Mouse (Mus musculus) megakaryocyte, embryonic 14.5 days (primary cell): Measurements from ENCODE around the gene Pdp2. TPM values are rescaled to one million over a fixed set of nuclear protein-coding genes. Genes with fewer than 3 reads are reported as not detected.
"Not testable (repeated sequence)": the region's sequence is repeated elsewhere in the genome, so short reads cannot be mapped to it uniquely, and the experiment has no call there.

Experiments used
- H3K27me3 ChIP-seq: replicated peaks from 2 replicates; pipeline ENCODE3; 2012; ENCODE audit warnings: inconsistent platforms
- H3K36me3 ChIP-seq: replicated peaks from 2 replicates; pipeline ENCODE3; 2012; ENCODE audit warnings: low read length, inconsistent platforms, mixed read lengths
- H3K4me1 ChIP-seq: 2 replicates; pipeline ENCODE4 v1.6.1; 2012; ENCODE audit warnings: inconsistent platforms
- H3K4me3 ChIP-seq: replicated peaks from 2 replicates; pipeline ENCODE3; 2012; ENCODE audit warnings: moderate library complexity, mild to moderate bottlenecking, inconsistent platforms
- H3K9me3 ChIP-seq: 2 replicates; pipeline ENCODE4 v1.6.1; 2012; ENCODE audit warnings: inconsistent platforms
- FLI1 ChIP-seq: IDR thresholded peaks from 2 replicates; pipeline ENCODE4 v1.6.1; 2012; ENCODE audit warnings: low read length, inconsistent platforms, mixed read lengths
- GATA1 ChIP-seq: IDR thresholded peaks from 3 replicates; pipeline ENCODE4 v1.6.1; 2012; ENCODE audit warnings: mixed read lengths, low read length, inconsistent platforms, borderline replicate concordance
- polyA plus RNA-seq: library from polyadenylated mRNA; stranded (reverse); fragments of >175 nt; gene quantifications from 2 replicates; pipeline ENCODE4 v1.2.3, GENCODE M21; 2012; ENCODE audit warnings: low replicate concordance; ENCODE audit not compliant: insufficient read depth

The Pdp2 gene
- polyA plus RNA-seq, 1 experiment: 1.3 TPM

GRCm38 (mm10) chr8:104631975-104632374, 40.7 kb downstream of the Pdp2 start:
- peaks cover 6% of the 10 kb centered on the region for H3K27me3 ChIP-seq
- TF ChIP-seq GATA1 (no peak), FLI1 (no peak)
- H3K4me1 ChIP-seq: peaks cover 61% of the 10 kb centered on the region
- H3K4me3 ChIP-seq: no peak overlapping the region
- H3K9me3 ChIP-seq: no peaks in the 10 kb centered on the region
- H3K36me3 ChIP-seq: peaks cover 35% of the 10 kb centered on the region

- H3K27me3 ChIP-seq: peaks cover 6% of the 10 kb centered on the region
- peaks cover 40% of the 10 kb centered on the region for H3K36me3 ChIP-seq
- peaks cover 60% of the 10 kb centered on the region for H3K4me1 ChIP-seq
- H3K9me3 ChIP-seq: no peaks in the 10 kb centered on the region
- TF ChIP-seq FLI1 (no peak), GATA1 (no peak)
- no peak overlapping the region for H3K4me3 ChIP-seq
Observed at GRCm38 (mm10) chr8:104632486-104632885, 41.2 kb downstream of the Pdp2 start.

- H3K27me3 ChIP-seq: peaks cover 6% of the 10 kb centered on the region
- H3K4me3 ChIP-seq: no peak overlapping the region
- TF ChIP-seq FLI1 (no peak), GATA1 (no peak)
- peaks cover 44% of the 10 kb centered on the region for H3K36me3 ChIP-seq
- H3K4me1 ChIP-seq: peaks cover 55% of the 10 kb centered on the region
- no peaks in the 10 kb centered on the region for H3K9me3 ChIP-seq
Observed at GRCm38 (mm10) chr8:104633156-104633744, 42.0 kb downstream of the Pdp2 start.

GRCm38 (mm10) chr8:104635004-104635710, 43.9 kb downstream of the Pdp2 start:
- Histone ChIP-seq H3K27me3 (peaks cover 6% of the 10 kb centered on the region), H3K9me3 (no peaks in the 10 kb centered on the region), H3K4me3 (no peak overlapping the region), H3K36me3 (peaks cover 59% of the 10 kb centered on the region), H3K4me1 (peaks cover 56% of the 10 kb centered on the region)
- TF ChIP-seq GATA1: no peak

- peaks cover 64% of the 10 kb centered on the region for H3K36me3 ChIP-seq
- no peak for TF ChIP-seq GATA1
- TF ChIP-seq FLI1: no peak
- no peaks in the 10 kb centered on the region for H3K27me3 ChIP-seq
- H3K4me3 ChIP-seq: no peak overlapping the region
- no peaks in the 10 kb centered on the region for H3K9me3 ChIP-seq
- H3K4me1 ChIP-seq: peaks cover 53% of the 10 kb centered on the region
Observed at GRCm38 (mm10) chr8:104638010-104638409, 46.8 kb downstream of the Pdp2 start.

GRCm38 (mm10) chr8:104640241-104640640, 49.0 kb downstream of the Pdp2 start:
- peak overlapping the region; percentile 98 for H3K4me3 ChIP-seq
- no peak for TF ChIP-seq FLI1
- TF ChIP-seq GATA1: no peak
- H3K9me3 ChIP-seq: no peaks in the 10 kb centered on the region
- H3K27me3 ChIP-seq: no peaks in the 10 kb centered on the region
- peaks cover 51% of the 10 kb centered on the region for H3K4me1 ChIP-seq
- H3K36me3 ChIP-seq: peaks cover 52% of the 10 kb centered on the region

GRCm38 (mm10) chr8:104640831-104641370, 49.6 kb downstream of the Pdp2 start:
- H3K27me3 ChIP-seq: no peaks in the 10 kb centered on the region
- no peak for TF ChIP-seq FLI1
- TF ChIP-seq GATA1: no peak
- H3K36me3 ChIP-seq: peaks cover 46% of the 10 kb centered on the region
- H3K4me1 ChIP-seq: peaks cover 48% of the 10 kb centered on the region
- H3K9me3 ChIP-seq: no peaks in the 10 kb centered on the region
- peak overlapping the region; percentile 98 for H3K4me3 ChIP-seq

- H3K27me3 ChIP-seq: no peaks in the 10 kb centered on the region
- TF ChIP-seq GATA1 (no peak), FLI1 (no peak)
Observed at GRCm38 (mm10) chr8:104641426-104642323, 50.4 kb downstream of the Pdp2 start, which contains the start of gene Ciao2b. Gene Ciao2b, minus strand, starts transcription at chr8:104641965.

GRCm38 (mm10) chr8:104642324-104642654, 51.0 kb downstream of the Pdp2 start:
- Histone ChIP-seq H3K4me3 (peak overlapping the region; percentile 98), H3K27me3 (no peaks in the 10 kb centered on the region), H3K9me3 (no peaks in the 10 kb centered on the region), H3K36me3 (peaks cover 32% of the 10 kb centered on the region), H3K4me1 (peaks cover 46% of the 10 kb centered on the region)
- TF ChIP-seq GATA1 (no peak), FLI1 (no peak)

More at GRCm38 (mm10) chr8:104641426-104642323, 50.4 kb downstream of the Pdp2 start, which contains the start of gene Ciao2b:
- H3K4me1 ChIP-seq: peaks cover 48% of the 10 kb centered on the region
- H3K9me3 ChIP-seq: no peaks in the 10 kb centered on the region
- peaks cover 38% of the 10 kb centered on the region for H3K36me3 ChIP-seq
- peak within 1 kb of the TSS; percentile 98 for H3K4me3 ChIP-seq

GRCm38 (mm10) chr8:104644187-104644586, 52.9 kb downstream of the Pdp2 start:
- Histone ChIP-seq H3K36me3 (peaks cover 14% of the 10 kb centered on the region), H3K4me1 (peaks cover 35% of the 10 kb centered on the region)
- not testable (repeated sequence) for H3K4me3 ChIP-seq, H3K27me3 ChIP-seq, H3K9me3 ChIP-seq

Other genes with a start within 250 kb of the Pdp2 start
- gene Cmtm4, start 195.6 kb upstream of the Pdp2 start, polyA plus RNA-seq: 0.69 and 1.2 TPM in 2 replicates
- 5.1 and 12.1 TPM in 2 replicates for gene Dync1li2, start 148.4 kb upstream of the Pdp2 start, polyA plus RNA-seq
- gene Terb1, start 81.5 kb upstream of the Pdp2 start, polyA plus RNA-seq: not detected in 2 replicates
- 1.5 TPM in 1 of 2 replicates, not detected in the other for gene Nae1, start 56.8 kb upstream of the Pdp2 start, polyA plus RNA-seq
- gene Car7, start 56.8 kb upstream of the Pdp2 start, polyA plus RNA-seq: 1.1 and 8.2 TPM in 2 replicates
- gene Cdh16, start 32.9 kb downstream of the Pdp2 start, polyA plus RNA-seq: not detected in 2 replicates
- 2.2 TPM in 1 of 2 replicates, not detected in the other for gene Rrad, start 39.9 kb downstream of the Pdp2 start, polyA plus RNA-seq
- gene Ciao2b, start 50.5 kb downstream of the Pdp2 start, polyA plus RNA-seq: 39.8 and 119 TPM in 2 replicates
- not detected in 2 replicates for gene Ces2a, start 142.6 kb downstream of the Pdp2 start, polyA plus RNA-seq
- gene Ces2b, start 240.1 kb downstream of the Pdp2 start, polyA plus RNA-seq: not detected in 2 replicates